Mouse (Mus musculus) yolk sac, embryonic 10.5 days (tissue): ENCODE results near the gene Sh3pxd2a.

Source experiments
- DNase-seq: peaks from one replicate; pipeline ENCODE4 v3.0.0-alpha.2; 2017; ENCODE audit warnings: low spot score

The Sh3pxd2a gene

GRCm38 (mm10) chr19:47437040-47437439 lies 27.2 kb downstream of the Sh3pxd2a start:
- DNase-seq, result no peak

- DNase-seq, result no peak
Observed at GRCm38 (mm10) chr19:47436236-47436635, 28.0 kb downstream of the Sh3pxd2a start.

GRCm38 (mm10) chr19:47434655-47435054 lies 29.5 kb downstream of the Sh3pxd2a start:
- DNase-seq, result no peak

- DNase-seq, result peak; percentile 77
Observed at GRCm38 (mm10) chr19:47432339-47432738, 31.9 kb downstream of the Sh3pxd2a start.

- peak; percentile 67 for DNase-seq
Observed at GRCm38 (mm10) chr19:47431189-47431931, 32.8 kb downstream of the Sh3pxd2a start.

GRCm38 (mm10) chr19:47430160-47430559 lies 34.0 kb downstream of the Sh3pxd2a start:
- DNase-seq, result no peak

GRCm38 (mm10) chr19:47429245-47429644 lies 35.0 kb downstream of the Sh3pxd2a start:
- no peak for DNase-seq

GRCm38 (mm10) chr19:47428794-47429193 lies 35.4 kb downstream of the Sh3pxd2a start:
- no peak for DNase-seq

- DNase-seq, result peak; percentile 91
Observed at GRCm38 (mm10) chr19:47427841-47428789, 36.1 kb downstream of the Sh3pxd2a start.

GRCm38 (mm10) chr19:47423632-47424031 lies 40.6 kb downstream of the Sh3pxd2a start:
- no peak for DNase-seq

- DNase-seq, result peak; percentile 61
Observed at GRCm38 (mm10) chr19:47421128-47421898, 42.9 kb downstream of the Sh3pxd2a start.

- no peak for DNase-seq
Observed at GRCm38 (mm10) chr19:47420539-47420938, 43.7 kb downstream of the Sh3pxd2a start.

GRCm38 (mm10) chr19:47419208-47419607 lies 45.0 kb downstream of the Sh3pxd2a start:
- no peak for DNase-seq

GRCm38 (mm10) chr19:47416161-47416560 lies 48.0 kb downstream of the Sh3pxd2a start:
- DNase-seq, result no peak

GRCm38 (mm10) chr19:47414142-47414905 lies 49.9 kb downstream of the Sh3pxd2a start:
- DNase-seq, result no peak

GRCm38 (mm10) chr19:47413458-47414005 lies 50.7 kb downstream of the Sh3pxd2a start:
- DNase-seq, result no peak

GRCm38 (mm10) chr19:47412566-47413248 lies 51.5 kb downstream of the Sh3pxd2a start:
- no peak for DNase-seq

- DNase-seq, result no peak
Observed at GRCm38 (mm10) chr19:47410301-47410700, 53.9 kb downstream of the Sh3pxd2a start.

GRCm38 (mm10) chr19:47409142-47409541 lies 55.1 kb downstream of the Sh3pxd2a start:
- DNase-seq, result no peak

GRCm38 (mm10) chr19:47408656-47409055 lies 55.5 kb downstream of the Sh3pxd2a start:
- no peak for DNase-seq
